Mouse (Mus musculus) small intestine, adult 2 months (tissue): ENCODE results near the gene Upk1b.

Experiments
- CTCF ChIP-seq: fragments of 200-500 bp; IDR thresholded peaks from 2 replicates; pipeline ENCODE4 v1.5.1; 2012; ENCODE audit warnings: low read depth, mild to moderate bottlenecking, control low read depth, inconsistent platforms, low read length, moderate library complexity, mixed read lengths; ENCODE audit not compliant: insufficient replicate concordance, insufficient read length; ENCODE audit errors: extremely low read depth
- POLR2A ChIP-seq: fragments of 200-500 bp; IDR thresholded peaks from 2 replicates; pipeline ENCODE4 v1.6.1; 2012; ENCODE audit warnings: low read depth, mild to moderate bottlenecking, control low read depth, inconsistent platforms, low read length, moderate library complexity

DNA sequence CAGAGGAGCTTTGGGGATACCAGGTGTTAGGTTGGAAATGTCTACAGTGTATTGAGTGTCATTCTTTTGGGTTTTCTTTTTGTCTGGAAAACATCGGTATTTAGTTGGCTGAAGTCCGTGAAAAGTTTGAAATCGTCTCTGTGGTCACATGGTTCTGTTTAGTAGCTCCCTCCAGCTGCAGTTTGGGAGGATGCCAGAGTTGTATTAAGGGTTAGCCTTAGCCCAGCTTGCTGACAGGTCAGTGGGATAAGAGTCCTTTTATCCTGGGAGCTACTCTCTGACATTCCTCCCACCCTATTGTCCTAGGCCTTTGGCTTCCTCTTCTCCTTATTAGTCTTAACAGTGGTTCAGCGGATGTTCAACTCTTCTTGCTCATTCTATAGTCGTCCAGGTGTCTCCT lies 38.2 kb downstream of the Upk1b start:
- TF ChIP-seq POLR2A (no peak), CTCF (no peak)
